Mouse (Mus musculus): ENCODE data around the gene Gjb3. TPM values are rescaled to one million over a fixed set of nuclear protein-coding genes. Genes with fewer than 3 reads are reported as not detected.

Gene Gjb3
- 1 to 10 TPM; 1.8 to 3.7 TPM for total RNA-seq (2023)

GRCm38 (mm10) chr4:127330181-127331100, at the start of gene Gjb3:
TSS of gene Gjb3 (minus strand) at chr4:127330844.

GRCm38 (mm10) chr4:127358018-127358417, 27.4 kb upstream of the Gjb3 start, which contains the start of gene Gjb5:
TSS of gene Gjb5 (minus strand) at chr4:127358181.

GRCm38 (mm10) chr4:127353951-127354438, 23.4 kb upstream of the Gjb3 start, which contains the start of gene Gjb4:
TSS of gene Gjb4 (minus strand) at chr4:127354081.

GRCm38 (mm10) chr4:127313861-127314260, 16.8 kb downstream of the Gjb3 start, which contains the start of gene Gja4:
TSS of gene Gja4 (minus strand) at chr4:127314039.

Other genes with a start within 250 kb of the Gjb3 start
- 1 to 10 TPM; 4.7 TPM for gene Tmem35b, start 207.2 kb downstream of the Gjb3 start, total RNA-seq (2023)
- gene Dlgap3, start 161.6 kb downstream of the Gjb3 start, total RNA-seq (2023), result under 1 TPM in 1 of 2 experiments, not detected in 1; 0.33 TPM
- 10 to 100 TPM; 20.0 to 23.5 TPM for gene Smim12, start 87.1 kb downstream of the Gjb3 start, total RNA-seq (2023)
- not detected for gene Gja4, start 16.8 kb downstream of the Gjb3 start, total RNA-seq (2023)
- not detected for gene Gjb4, start 23.2 kb upstream of the Gjb3 start, total RNA-seq (2023)
- gene Gjb5, start 27.3 kb upstream of the Gjb3 start, total RNA-seq (2023), result not detected

All from neutrophil, adult 59 days (primary cell).